Mouse (Mus musculus) heart, embryonic 14.5 days (tissue): Measurements from ENCODE around the gene Plod3. TPM values are rescaled to one million over a fixed set of nuclear protein-coding genes. Genes with fewer than 3 reads are reported as not detected.
"Not testable (repeated sequence)": the region's sequence is repeated elsewhere in the genome, so short reads cannot be mapped to it uniquely, and the experiment has no call there.

Experiments
- ATAC-seq: fragments of 200-750 bp; cut with Nextera tagmentation; 2 replicates; pipeline ENCODE4 v1.8.0; 2017; ENCODE audit warnings: low read depth, moderate TSS enrichment; ENCODE audit not compliant: insufficient number of reproducible peaks, insufficient read depth, low FRiP score
- H3K27ac ChIP-seq, 2 experiments: fragments of 200-500 bp in 1 of 2; fragments of 300-500 bp in 1 of 2; sonication (generic) in 1 of 2; replicated peaks in 1 of 2; 2 replicates each; pipeline ENCODE4 v1.5.1; 2012 to 2014; ENCODE audit warnings: low read depth in 2 of 2, low read length in 2 of 2, control low read depth in 1 of 2, mild to moderate bottlenecking in 1 of 2, mixed read lengths in 1 of 2; ENCODE audit not compliant: control insufficient read depth in 1 of 2, insufficient read depth in 1 of 2
- H3K27me3 ChIP-seq: fragments of 300-500 bp; sonication (generic); 2 replicates; pipeline ENCODE4 v1.6.1; 2014; ENCODE audit warnings: mild to moderate bottlenecking, low read length, control low read depth; ENCODE audit not compliant: control insufficient read depth, insufficient read depth
- H3K36me3 ChIP-seq: fragments of 300-500 bp; sonication (generic); 2 replicates; pipeline ENCODE4 v1.6.1; 2014; ENCODE audit warnings: mild to moderate bottlenecking, control low read depth, low read length, mixed read lengths; ENCODE audit not compliant: control insufficient read depth, insufficient read depth
- H3K4me1 ChIP-seq, 2 experiments: fragments of 200-500 bp in 1 of 2; fragments of 300-500 bp in 1 of 2; sonication (generic) in 1 of 2; 2 replicates each; pipeline ENCODE4 v1.6.1; 2012 to 2014; ENCODE audit warnings: low read length in 2 of 2, control low read depth in 1 of 2, mixed read lengths in 1 of 2; ENCODE audit not compliant: control insufficient read depth in 2 of 2, insufficient read depth in 2 of 2
- H3K4me2 ChIP-seq: fragments of 300-500 bp; sonication (generic); 2 replicates; pipeline ENCODE4 v1.6.1; 2014; ENCODE audit warnings: mild to moderate bottlenecking, low read length
- H3K4me3 ChIP-seq, 2 experiments: fragments of 200-500 bp in 1 of 2; fragments of 300-500 bp in 1 of 2; sonication (generic) in 1 of 2; 2 replicates each; pipeline ENCODE4 v1.5.1; 2012 to 2014; ENCODE audit warnings: low read length in 2 of 2, mild to moderate bottlenecking in 2 of 2, control low read depth in 1 of 2, low read depth in 1 of 2, moderate library complexity in 1 of 2; ENCODE audit not compliant: control insufficient read depth in 1 of 2, insufficient read depth in 1 of 2
- H3K9ac ChIP-seq: fragments of 300-500 bp; sonication (generic); 2 replicates; pipeline ENCODE4 v1.6.1; 2014; ENCODE audit warnings: mild to moderate bottlenecking, low read length
- H3K9me3 ChIP-seq: fragments of 300-500 bp; sonication (generic); 2 replicates; pipeline ENCODE4 v1.6.1; 2016; ENCODE audit warnings: low read length, control low read depth; ENCODE audit not compliant: control insufficient read depth
- WGBS: fragments of 180-500 bp; shearing (Covaris S2); extraction: QIAGEN DNeasy Blood & Tissue Kit; methylation state at CpG from one replicate; pipeline ENCODE4 v1.1.7; 2014; 5-methylcytosine and 5-hydroxymethylcytosine counted together
- polyA plus RNA-seq: library from polyadenylated mRNA; unstranded; fragments of >200 nt; fragmentation: Nextera tagmentation; extraction: Ambion mirVana; gene quantifications from 2 replicates; pipeline ENCODE4 v1.2.1, GENCODE M21; 2014

The Plod3 gene
- polyA plus RNA-seq, 1 experiment from 2014 or later = 38.3 TPM

- no peak overlapping the region for H3K4me2 ChIP-seq
- 65% methylated on average over 12 of the region's 12 CpGs for WGBS
Observed at GRCm38 (mm10) chr5:136945084-136945483, 41.7 kb upstream of the Plod3 start.

GRCm38 (mm10) chr5:136947874-136948273 is 38.9 kb upstream of the Plod3 start:
- H3K4me2 ChIP-seq = no peak overlapping the region
- no peaks in the 10 kb centered on the region for H3K36me3 ChIP-seq
- H3K9ac ChIP-seq = no peak overlapping the region
- no peaks in the 10 kb centered on the region for H3K9me3 ChIP-seq
- no peak for ATAC-seq
- H3K4me3 ChIP-seq = no peak overlapping the region
- no peaks in the 10 kb centered on the region for H3K4me1 ChIP-seq
- H3K27me3 ChIP-seq = no peaks in the 10 kb centered on the region
- no peak overlapping the region for H3K27ac ChIP-seq

More at GRCm38 (mm10) chr5:136945084-136945483, 41.7 kb upstream of the Plod3 start:
- Histone ChIP-seq H3K27me3 (no peaks in the 10 kb centered on the region), H3K9ac (no peak overlapping the region), H3K4me1 (peaks cover 0 to 2% of the 10 kb centered on the region in 2 experiments; a peak in 1 of 4 replicates), H3K4me3 (no peak overlapping the region), H3K9me3 (no peaks in the 10 kb centered on the region), H3K27ac (no peak overlapping the region), H3K36me3 (no peaks in the 10 kb centered on the region)
- no peak for ATAC-seq

GRCm38 (mm10) chr5:136949551-136950336 is 37.1 kb upstream of the Plod3 start:
- not testable (repeated sequence) for H3K36me3 ChIP-seq, H3K27ac ChIP-seq, H3K4me2 ChIP-seq, H3K9me3 ChIP-seq, H3K4me1 ChIP-seq, H3K4me3 ChIP-seq, H3K27me3 ChIP-seq, H3K9ac ChIP-seq, ATAC-seq
- 83% methylated on average over 14 of the region's 14 CpGs for WGBS

- Histone ChIP-seq H3K36me3 (no peaks in the 10 kb centered on the region), H3K9me3 (no peaks in the 10 kb centered on the region), H3K4me3 (no peak overlapping the region), H3K27ac (no peak overlapping the region), H3K9ac (no peak overlapping the region), H3K4me1 (peaks cover 3 to 8% of the 10 kb centered on the region in 2 experiments; a peak in 3 of 4 replicates), H3K27me3 (no peaks in the 10 kb centered on the region), H3K4me2 (no peak overlapping the region)
- 78% methylated on average over 6 of the region's 6 CpGs for WGBS
- ATAC-seq = no peak
Observed at GRCm38 (mm10) chr5:136950521-136950920, 36.3 kb upstream of the Plod3 start.

GRCm38 (mm10) chr5:136952153-136952552 is 34.7 kb upstream of the Plod3 start:
- Histone ChIP-seq H3K4me2 (0 out of 2 replicates have a peak overlapping the region, but pooled peaks have one; percentile 77), H3K9ac (no peak overlapping the region), H3K36me3 (no peaks in the 10 kb centered on the region), H3K4me3 (no peak overlapping the region), H3K27me3 (no peaks in the 10 kb centered on the region), H3K27ac (no peak overlapping the region), H3K9me3 (no peaks in the 10 kb centered on the region), H3K4me1 (peaks cover 3 to 8% of the 10 kb centered on the region in 2 experiments; a peak in 3 of 4 replicates)
- 55% methylated on average over 4 of the region's 4 CpGs for WGBS
- ATAC-seq = no peak

GRCm38 (mm10) chr5:136953015-136953414 is 33.8 kb upstream of the Plod3 start, which contains the start of gene Fis1:
Gene Fis1 (plus strand): TSS chr5:136953275.
- peaks cover 3 to 8% of the 10 kb centered on the region in 2 experiments; a peak in 3 of 4 replicates for H3K4me1 ChIP-seq
- H3K9ac ChIP-seq = peak within 1 kb of the TSS; percentile 89
- peak within 1 kb of the TSS; percentile 68 to 71 for H3K27ac ChIP-seq
- no peaks in the 10 kb centered on the region for H3K9me3 ChIP-seq
- no peaks in the 10 kb centered on the region for H3K27me3 ChIP-seq
- ATAC-seq = peak; percentile 99
- under 1% methylated on average over 23 of the region's 23 CpGs for WGBS
- H3K4me2 ChIP-seq = peak within 1 kb of the TSS; percentile 77
- H3K4me3 ChIP-seq = peak within 1 kb of the TSS; percentile 85 to 89
- H3K36me3 ChIP-seq = no peaks in the 10 kb centered on the region

GRCm38 (mm10) chr5:136953440-136953951 is 33.3 kb upstream of the Plod3 start:
- peak overlapping the region; percentile 77 for H3K4me2 ChIP-seq
- no peaks in the 10 kb centered on the region for H3K9me3 ChIP-seq
- ATAC-seq = peak; percentile 14; the same call in 1 of the 2 replicates
- H3K36me3 ChIP-seq = no peaks in the 10 kb centered on the region
- H3K27ac ChIP-seq = peak overlapping the region; percentile 68 to 71
- peak overlapping the region; percentile 89 for H3K9ac ChIP-seq
- 2% methylated on average over 12 of the region's 12 CpGs for WGBS
- H3K27me3 ChIP-seq = no peaks in the 10 kb centered on the region
- peak overlapping the region; percentile 85 to 89 for H3K4me3 ChIP-seq
- peaks cover 3 to 8% of the 10 kb centered on the region in 2 experiments; a peak in 3 of 4 replicates for H3K4me1 ChIP-seq
